11 mouse cellular contexts compared by ENCODE assay signal in genomic region chr5:90731480-90731879, GRCm38 (mm10). TPM values are rescaled to one million over a fixed set of nuclear protein-coding genes. Genes with fewer than 3 reads are reported as not detected.
A peak's percentile ranks its signal among the peaks of the same experiment; 100 is the strongest.
DNase-seq lines count a peak whose midpoint lies in the region; ATAC-seq and TF ChIP-seq lines count a peak whose summit lies in the region.
"Had no signal": no experiment of that assay in that cellular context is flagged by ENCODE, and none has a peak within 500 bp of the region (broad histone marks: within the 10 kb centered on the region; RNA-seq: fewer than 3 reads in every experiment).

No protein-coding gene starts in this region.

- H3K36me3 ChIP-seq in heart, embryonic 12.5 days = no peaks in the 10 kb centered on the region

- CTCF ChIA-PET in Patski (lab: Charles Lee) = interaction anchor here (0.8 kb wide), 1 partner anchor 40 kb away, joined by 3 read pairs; no protein-coding TSS in a partner anchor

- POLR2A ChIA-PET in Patski (lab: Charles Lee) = no interaction called here

- no peak overlapping the region for H3K9ac ChIP-seq in heart, embryonic 12.5 days

- no peak overlapping the region for H3K4me2 ChIP-seq in heart, embryonic 12.5 days

- DNase-seq in heart, adult 18-20 months = peak; percentile 17 to 37
- DNase-seq in Patski (ENCODE audit: low read depth, low spot score) = peak; percentile 75
- peak; percentile 34 for DNase-seq in cerebellum, adult 11 months
- no peak for DNase-seq in right cerebral cortex, postnatal 36 days (ENCODE audit: low spot score in 2 of 2)
- DNase-seq in layer of hippocampus, postnatal 14 days (ENCODE audit: low spot score in 2 of 2) = no peak
- DNase-seq: heart, postnatal 14 days; right cerebral cortex, adult 18-20 months had no signal

- no peaks in the 10 kb centered on the region for H3K27me3 ChIP-seq in heart, embryonic 12.5 days (replicated peaks)
- no peaks in the 10 kb centered on the region for H3K27me3 ChIP-seq in Patski

- no peaks in the 10 kb centered on the region for H3K4me1 ChIP-seq in heart, embryonic 12.5 days (replicated peaks)

- H3K27ac ChIP-seq in heart, embryonic 12.5 days (ENCODE audit: poor library complexity, severe bottlenecking) = no peak overlapping the region

- ATAC-seq in heart, embryonic 12.5 days (ENCODE audit: insufficient number of reproducible peaks, low FRiP score) = no peak
- ATAC-seq in Patski = peak; percentile 62
- ATAC-seq in hematopoietic stem cell, adult 5-6 weeks (replicated peaks in 1 of 2; ENCODE audit: insufficient read depth in 1 of 2, low FRiP score in 2 of 2, low TSS enrichment in 1 of 2, low read depth in 1 of 2, poor library complexity in 2 of 2, severe bottlenecking in 2 of 2) = peak; percentile 62 to 76
- ATAC-seq: intestine, postnatal 0 days had no signal

- WGBS in heart, embryonic 12.5 days = 62% methylated on average over 4 of the region's 4 CpGs

- no peak for TF ChIP-seq CTCF in Patski (IDR thresholded peaks at IDR 0.05)

- H3K4me3 ChIP-seq in heart, embryonic 12.5 days = no peak overlapping the region

- in situ Hi-C loops in Patski (cut with MboI; ENCODE audit: low pct_unique_long_range_greater_than_20kb) = no loop called here

- no peaks in the 10 kb centered on the region for H3K9me3 ChIP-seq in heart, embryonic 12.5 days (replicated peaks)

RNA-seq across cellular contexts. Expression of gene Cxcl5, which starts 27.7 kb away (rescaled TPM):
- under 1 TPM in 1 of 2 experiments, not detected in 1; 0.54 TPM for total RNA-seq in heart, adult 18-20 months (2021)
- polyA plus RNA-seq in heart, embryonic 12.5 days (2016; fragmentation: Nextera tagmentation; extraction: Ambion mirVana) = not detected in 2 replicates
- 11.9 TPM for polyA plus RNA-seq in Patski (2021)
- not detected in 2 replicates for total RNA-seq in hematopoietic stem cell, adult 5-6 weeks (2017)
- total RNA-seq in layer of hippocampus, postnatal 14 days (2021) = under 1 TPM in 1 of 2 experiments, not detected in 1; 0.35 TPM
- total RNA-seq: left cerebral cortex, postnatal 25 days had no signal

RNA-seq across cellular contexts. Expression of gene Ppbp, which starts 36.8 kb away (rescaled TPM):
- 10 to 100 TPM; 10.7 to 12.5 TPM for total RNA-seq in heart, adult 18-20 months (2021)
- 13.4 and 20.7 TPM in 2 replicates for polyA plus RNA-seq in heart, embryonic 12.5 days (2016; fragmentation: Nextera tagmentation; extraction: Ambion mirVana)
- 41.7 TPM for polyA plus RNA-seq in Patski (2021)
- total RNA-seq in hematopoietic stem cell, adult 5-6 weeks (2017) = 0.75 and 5.4 TPM in 2 replicates
- total RNA-seq in layer of hippocampus, postnatal 14 days (2021) = not detected

RNA-seq across cellular contexts. Expression of gene Pf4, which starts 40.8 kb away (rescaled TPM):
- total RNA-seq in heart, adult 18-20 months (2021) = 10 to 100 TPM; 27.1 to 44.1 TPM
- 75.1 and 90.7 TPM in 2 replicates for polyA plus RNA-seq in heart, embryonic 12.5 days (2016; fragmentation: Nextera tagmentation; extraction: Ambion mirVana)
- not detected for polyA plus RNA-seq in Patski (2021)
- total RNA-seq in hematopoietic stem cell, adult 5-6 weeks (2017) = 41.8 and 64.8 TPM in 2 replicates
- 1 to 10 TPM; 2.3 to 5.0 TPM for total RNA-seq in layer of hippocampus, postnatal 14 days (2021)

RNA-seq across cellular contexts. Expression of gene Cxcl3, which starts 54.4 kb away (rescaled TPM):
- total RNA-seq in heart, adult 18-20 months (2021) = not detected
- polyA plus RNA-seq in heart, embryonic 12.5 days (2016; fragmentation: Nextera tagmentation; extraction: Ambion mirVana) = not detected in 2 replicates
- polyA plus RNA-seq in Patski (2021) = not detected
- 0.69 TPM in 1 of 2 replicates, not detected in the other for total RNA-seq in hematopoietic stem cell, adult 5-6 weeks (2017)
- total RNA-seq in layer of hippocampus, postnatal 14 days (2021) = not detected
- total RNA-seq: heart, postnatal 14 days; left cerebral cortex, postnatal 25 days had no signal
- polyA plus RNA-seq: intestine, postnatal 0 days had no signal

Comparison
In these comparisons a context has a peak if more than half of its experiments do, and no peak if none do; other contexts are left out.
1. DNase-seq: peak in heart, adult 18-20 months (2 of 2), Patski (single experiment) and cerebellum, adult 11 months (single experiment); none in right cerebral cortex, postnatal 36 days (0 of 2) and layer of hippocampus, postnatal 14 days (0 of 2).